Mouse (Mus musculus) forebrain, embryonic 10.5 days (tissue): ENCODE measurements around the gene Fam186b. TPM values are rescaled to one million over a fixed set of nuclear protein-coding genes. Genes with fewer than 3 reads are reported as not detected.

Experiments
- DNase-seq: peaks from one replicate; pipeline ENCODE4 v3.0.0-alpha.2; 2017; ENCODE audit warnings: low spot score; ENCODE audit errors: extremely low spot score
- H3K27ac ChIP-seq: fragments of 300-500 bp; sonication (generic); 2 replicates; pipeline ENCODE4 v1.5.1; 2016; ENCODE audit warnings: mild to moderate bottlenecking
- H3K27me3 ChIP-seq: fragments of 300-500 bp; sonication (generic); 2 replicates; pipeline ENCODE4 v1.6.1; 2016; ENCODE audit warnings: mild to moderate bottlenecking; ENCODE audit not compliant: poor library complexity, severe bottlenecking
- H3K36me3 ChIP-seq: fragments of 300-500 bp; sonication (generic); replicated peaks from 2 replicates; pipeline ENCODE4 v1.6.1; 2016; ENCODE audit warnings: mild to moderate bottlenecking, moderate library complexity
- H3K4me1 ChIP-seq: fragments of 300-500 bp; sonication (generic); 2 replicates; pipeline ENCODE4 v1.6.1; 2016
- H3K4me3 ChIP-seq: fragments of 300-500 bp; sonication (generic); 2 replicates; pipeline ENCODE4 v1.5.1; 2016; ENCODE audit warnings: mild to moderate bottlenecking, moderate library complexity
- H3K9me3 ChIP-seq: fragments of 300-500 bp; sonication (generic); 2 replicates; pipeline ENCODE4 v1.6.1; 2016; ENCODE audit warnings: mild to moderate bottlenecking, moderate library complexity
- WGBS: fragments of 180-500 bp; shearing (Covaris S2); methylation state at CpG from one replicate; pipeline ENCODE4 v1.1.7; 2016; 5-methylcytosine and 5-hydroxymethylcytosine counted together
- polyA plus RNA-seq: library from polyadenylated mRNA; unstranded; fragments of >200 nt; fragmentation: Nextera tagmentation; extraction: Ambion mirVana; gene quantifications from 2 replicates; pipeline ENCODE4 v1.2.1, GENCODE M21; 2016

The Fam186b gene
- polyA plus RNA-seq, 1 experiment from 2014 or later, result 0.17 TPM

GRCm38 (mm10) chr15:99231998-99232397 is 63.7 kb downstream of the Fam186b start:
- Histone ChIP-seq H3K9me3 (no peaks in the 10 kb centered on the region), H3K4me1 (peaks cover 31% of the 10 kb centered on the region)
- 79% methylated on average over 10 of the region's 10 CpGs for WGBS

GRCm38 (mm10) chr15:99226090-99226489 is 69.6 kb downstream of the Fam186b start:
- 14% methylated on average over 14 of the region's 14 CpGs for WGBS
- DNase-seq, result no peak
- H3K4me1 ChIP-seq, result peaks cover 64% of the 10 kb centered on the region
- H3K27me3 ChIP-seq, result peaks cover 100% of the 10 kb centered on the region
- no peak overlapping the region for H3K27ac ChIP-seq
- no peaks in the 10 kb centered on the region for H3K9me3 ChIP-seq
- H3K4me3 ChIP-seq, result peak overlapping the region; percentile 50; the same call in 1 of the 2 replicates
- H3K36me3 ChIP-seq, result no peaks in the 10 kb centered on the region

More at GRCm38 (mm10) chr15:99231998-99232397, 63.7 kb downstream of the Fam186b start:
- H3K27ac ChIP-seq, result no peak overlapping the region
- no peaks in the 10 kb centered on the region for H3K36me3 ChIP-seq
- peaks cover 79% of the 10 kb centered on the region for H3K27me3 ChIP-seq
- H3K4me3 ChIP-seq, result no peak overlapping the region
- no peak for DNase-seq

- H3K36me3 ChIP-seq, result no peaks in the 10 kb centered on the region
- WGBS, result under 1% methylated on average over 22 of the region's 22 CpGs
- DNase-seq, result peak; percentile 34
- peak overlapping the region; percentile 50 for H3K4me3 ChIP-seq
- H3K4me1 ChIP-seq, result peaks cover 66% of the 10 kb centered on the region
- peaks cover 100% of the 10 kb centered on the region for H3K27me3 ChIP-seq
- no peak overlapping the region for H3K27ac ChIP-seq
- no peaks in the 10 kb centered on the region for H3K9me3 ChIP-seq
Observed at GRCm38 (mm10) chr15:99225081-99225810, 70.4 kb downstream of the Fam186b start.

GRCm38 (mm10) chr15:99224208-99224911 is 71.3 kb downstream of the Fam186b start, which contains the start of gene Kcnh3:
Gene Kcnh3, plus strand, starts transcription at chr15:99224861.
- Histone ChIP-seq H3K9me3 (no peaks in the 10 kb centered on the region), H3K36me3 (no peaks in the 10 kb centered on the region), H3K4me3 (peak within 1 kb of the TSS; percentile 50), H3K4me1 (peaks cover 65% of the 10 kb centered on the region), H3K27me3 (peaks cover 100% of the 10 kb centered on the region), H3K27ac (peak within 1 kb of the TSS; percentile 46; the same call in 1 of the 2 replicates)
- WGBS, result 1% methylated on average over 66 of the region's 66 CpGs
- DNase-seq, result no peak

GRCm38 (mm10) chr15:99223585-99224207 is 72.0 kb downstream of the Fam186b start:
- peaks cover 97% of the 10 kb centered on the region for H3K27me3 ChIP-seq
- H3K4me3 ChIP-seq, result peak overlapping the region; percentile 50
- H3K27ac ChIP-seq, result peak overlapping the region; percentile 36; the same call in 1 of the 2 replicates
- 1% methylated on average over 46 of the region's 46 CpGs for WGBS
- H3K9me3 ChIP-seq, result no peaks in the 10 kb centered on the region
- peaks cover 62% of the 10 kb centered on the region for H3K4me1 ChIP-seq
- no peaks in the 10 kb centered on the region for H3K36me3 ChIP-seq
- peak; percentile 53 for DNase-seq

- WGBS, result 5% methylated on average over 18 of the region's 18 CpGs
- H3K4me3 ChIP-seq, result peak overlapping the region; percentile 50
- DNase-seq, result no peak
- H3K27ac ChIP-seq, result no peak overlapping the region
- H3K9me3 ChIP-seq, result no peaks in the 10 kb centered on the region
- peaks cover 90% of the 10 kb centered on the region for H3K27me3 ChIP-seq
- H3K4me1 ChIP-seq, result peaks cover 61% of the 10 kb centered on the region
- no peaks in the 10 kb centered on the region for H3K36me3 ChIP-seq
Observed at GRCm38 (mm10) chr15:99222794-99223584, 72.7 kb downstream of the Fam186b start.

- no peaks in the 10 kb centered on the region for H3K36me3 ChIP-seq
- no peaks in the 10 kb centered on the region for H3K9me3 ChIP-seq
- WGBS, result 13% methylated on average over 8 of the region's 8 CpGs
- peaks cover 54% of the 10 kb centered on the region for H3K4me1 ChIP-seq
- H3K4me3 ChIP-seq, result no peak overlapping the region
- peaks cover 75% of the 10 kb centered on the region for H3K27me3 ChIP-seq
- no peak for DNase-seq
- H3K27ac ChIP-seq, result peak overlapping the region; percentile 15; the same call in 1 of the 2 replicates
Observed at GRCm38 (mm10) chr15:99221315-99221952, 74.3 kb downstream of the Fam186b start.

Other genes with a start within 250 kb of the Fam186b start
- 0.20 and 0.33 TPM in 2 replicates for gene Prph, start 240.7 kb downstream of the Fam186b start, polyA plus RNA-seq
- 51.1 and 53.1 TPM in 2 replicates for gene Troap, start 221.3 kb downstream of the Fam186b start, polyA plus RNA-seq
- 0.12 TPM in 1 of 2 replicates, not detected in the other for gene C1ql4, start 208.1 kb downstream of the Fam186b start, polyA plus RNA-seq
- gene Dnajc22, start 202.7 kb downstream of the Fam186b start, polyA plus RNA-seq, result 1.0 and 1.2 TPM in 2 replicates
- 53.5 and 56.5 TPM in 2 replicates for gene Spats2, start 170.0 kb downstream of the Fam186b start, polyA plus RNA-seq
- 0.17 TPM in 1 of 2 replicates, not detected in the other for gene Kcnh3, start 71.0 kb downstream of the Fam186b start, polyA plus RNA-seq
- gene Mcrs1, start 43.9 kb downstream of the Fam186b start, polyA plus RNA-seq, result 192 and 203 TPM in 2 replicates
- gene Prpf40b, start 801 bp downstream of the Fam186b start, polyA plus RNA-seq, result 60.7 and 62.2 TPM in 2 replicates
- 14.3 and 16.9 TPM in 2 replicates for gene Fmnl3, start 74.6 kb upstream of the Fam186b start, polyA plus RNA-seq
- 267 and 272 TPM in 2 replicates for gene Tmbim6, start 97.0 kb upstream of the Fam186b start, polyA plus RNA-seq
- gene Nckap5l, start 161.9 kb upstream of the Fam186b start, polyA plus RNA-seq, result 10.9 and 13.7 TPM in 2 replicates
- 19.6 and 20.5 TPM in 2 replicates for gene Bcdin3d, start 178.8 kb upstream of the Fam186b start, polyA plus RNA-seq
- gene Faim2, start 232.3 kb upstream of the Fam186b start, polyA plus RNA-seq, result 0.32 and 0.44 TPM in 2 replicates